Mouse (Mus musculus): ENCODE data around the gene Bcl2l15.

- TF ChIP-seq POLR2A (IDR thresholded peaks at IDR 0.05; ENCODE audit: extremely low read depth, insufficient read depth, low read length) (no peak), CTCF (IDR thresholded peaks at IDR 0.05; ENCODE audit: extremely low read depth, insufficient read depth, low read length) (no peak)
Observed at GRCm38 (mm10) chr3:103853804-103854203, 21.4 kb downstream of the Bcl2l15 start.
